Mouse (Mus musculus) CH12.LX (cell line): ENCODE measurements around the gene Tnik. TPM values are rescaled to one million over a fixed set of nuclear protein-coding genes. Genes with fewer than 3 reads are reported as not detected.
A peak's percentile ranks its signal among the peaks of the same experiment; 100 is the strongest.

Source experiments
- DNase-seq: peaks from one replicate; pipeline ENCODE4 v3.0.0-alpha.2; 2013; ENCODE audit errors: extremely low read depth
- H3K27ac ChIP-seq: 2 replicates; pipeline ENCODE4 v1.5.1; 2012; ENCODE audit warnings: low read depth, mild to moderate bottlenecking, control low read depth, moderate library complexity; ENCODE audit not compliant: insufficient read depth
- H3K27me3 ChIP-seq: replicated peaks from 2 replicates; pipeline ENCODE3; 2012; ENCODE audit warnings: inconsistent platforms
- H3K36me3 ChIP-seq, 2 experiments: replicated peaks in 1 of 2; 2 replicates each; pipeline versions ENCODE3 to v1.6.1; 2012; ENCODE audit warnings: inconsistent platforms in 1 of 2, low read length in 1 of 2, mild to moderate bottlenecking in 1 of 2, mixed read lengths in 1 of 2, moderate library complexity in 1 of 2; ENCODE audit not compliant: control insufficient read depth in 1 of 2, insufficient read depth in 1 of 2
- H3K4me1 ChIP-seq, 2 experiments: 2 replicates each; pipeline ENCODE4 v1.6.1; 2012; ENCODE audit warnings: inconsistent platforms in 1 of 2, moderate library complexity in 1 of 2; ENCODE audit not compliant: insufficient read depth in 2 of 2, control insufficient read depth in 1 of 2
- H3K4me2 ChIP-seq: 2 replicates; pipeline ENCODE4 v1.6.1; 2012; ENCODE audit warnings: low read depth, mild to moderate bottlenecking, control low read depth; ENCODE audit not compliant: poor library complexity, insufficient read depth, severe bottlenecking
- H3K4me3 ChIP-seq, 3 experiments: fragments of 150-350 bp in 1 of 3; sonication (generic) in 1 of 3; replicated peaks in 1 of 3; 2 replicates each; pipeline versions ENCODE3 to v1.5.1; 2011 to 2012; ENCODE audit warnings: low read depth in 2 of 3, low read length in 2 of 3, mild to moderate bottlenecking in 2 of 3, moderate library complexity in 2 of 3, control low read depth in 1 of 3, improper control_type of control experiment in 1 of 3, inconsistent platforms in 1 of 3, mixed read lengths in 1 of 3; ENCODE audit not compliant: poor library complexity in 1 of 3
- H3K79me2 ChIP-seq: replicated peaks from 2 replicates; pipeline ENCODE4 v1.6.1; 2012; ENCODE audit warnings: mild to moderate bottlenecking, moderate library complexity; ENCODE audit not compliant: control insufficient read depth, poor library complexity, insufficient read depth, severe bottlenecking; ENCODE audit errors: extremely low read depth
- H3K9ac ChIP-seq: 2 replicates; pipeline ENCODE4 v1.6.1; 2012; ENCODE audit warnings: low read depth, mild to moderate bottlenecking, control low read depth, moderate library complexity; ENCODE audit not compliant: insufficient read depth
- H3K9me3 ChIP-seq: replicated peaks from 2 replicates; pipeline ENCODE3; 2012; ENCODE audit warnings: low read length, inconsistent platforms, mixed read lengths
- CTCF ChIP-seq, 2 experiments: IDR thresholded peaks in 1 of 2; conservative IDR thresholded peaks in 1 of 2; 2 replicates each; pipeline ENCODE4 v1.5.1; 2011 to 2012; ENCODE audit warnings: low read depth in 2 of 2, low read length in 2 of 2, improper control_type of control experiment in 1 of 2, inconsistent platforms in 1 of 2, mild to moderate bottlenecking in 1 of 2, moderate library complexity in 1 of 2
- ETS1 ChIP-seq: conservative IDR thresholded peaks from 2 replicates; pipeline ENCODE4 v1.6.1; 2012; ENCODE audit warnings: low read depth, mild to moderate bottlenecking, inconsistent platforms, low read length, improper control_type of control experiment, moderate library complexity
- MAFK ChIP-seq: IDR thresholded peaks from 2 replicates; pipeline ENCODE4 v1.6.1; 2011; ENCODE audit warnings: low read length, improper control_type of control experiment; ENCODE audit not compliant: insufficient replicate concordance
- PAX5 ChIP-seq: IDR thresholded peaks from 2 replicates; pipeline ENCODE4 v1.6.1; 2012; ENCODE audit warnings: low read length, inconsistent platforms, mixed read lengths
- POLR2A ChIP-seq: IDR thresholded peaks from 2 replicates; pipeline ENCODE4 v1.6.1; 2011; ENCODE audit warnings: low read depth, mild to moderate bottlenecking, improper control_type of control experiment, low read length
- RAD21 ChIP-seq: IDR thresholded peaks from 2 replicates; pipeline ENCODE4 v1.6.1; 2011; ENCODE audit warnings: low read depth, mild to moderate bottlenecking, low read length, improper control_type of control experiment, moderate library complexity
- SIN3A ChIP-seq: IDR thresholded peaks from 2 replicates; pipeline ENCODE4 v1.6.1; 2012; ENCODE audit warnings: low read length, improper control_type of control experiment, inconsistent platforms
- SMC3 ChIP-seq: IDR thresholded peaks from 2 replicates; pipeline ENCODE4 v1.6.1; 2011; ENCODE audit warnings: low read depth, low read length, improper control_type of control experiment
- USF1 ChIP-seq: IDR thresholded peaks from 2 replicates; pipeline ENCODE4 v1.6.1; 2014; ENCODE audit warnings: low read depth, mild to moderate bottlenecking, inconsistent platforms, low read length, improper control_type of control experiment
- ZC3H11A ChIP-seq: IDR thresholded peaks from 2 replicates; pipeline ENCODE4 v1.6.1; 2012; ENCODE audit warnings: low read depth, mild to moderate bottlenecking, inconsistent platforms, low read length, improper control_type of control experiment
- dilution Hi-C: fragments of 300-500 bp; cut with MboI; formaldehyde crosslinking; loops from 2 replicates; pipeline ENCODE4 v1.14.3; 2020; ENCODE audit warnings: low sequenced_read_pairs; ENCODE audit not compliant: extremely low pct_unique_long_range_greater_than_20kb, extremely low pct_ligation_motif_present
- in situ Hi-C: fragments of 300-500 bp; cut with MboI; formaldehyde crosslinking; loops from 3 replicates; pipeline ENCODE4 v1.14.3; 2019; ENCODE audit warnings: low sequenced_read_pairs, low pct_ligation_motif_present, low pct_unique_long_range_greater_than_20kb, mixed read lengths
- polyA plus RNA-seq: library from polyadenylated mRNA; unstranded; fragments of >175 nt; gene quantifications from 2 replicates; pipeline ENCODE4 v1.2.1, GENCODE M21; 2012; ENCODE audit warnings: low read depth; ENCODE audit not compliant: insufficient read length
- total RNA-seq, 2 experiments: library from RNA; depleted of rRNA; stranded (reverse); fragments of 300-350 nt in 1 of 2; fragments of >200 nt in 1 of 2; gene quantifications; 2 replicates each; pipeline ENCODE4 v1.2.3; 2012 to 2014

Tnik gene
- total and polyA plus RNA-seq, 3 experiments: 0.08 TPM; not detected in 2

GRCm38 (mm10) chr3:28350147-28350801 lies 87.3 kb downstream of the Tnik start:
- in situ Hi-C loops (no loop called here), dilution Hi-C loops (no loop called here)
- no peak overlapping the region for H3K27ac ChIP-seq
- H3K9me3 ChIP-seq: peaks cover 68% of the 10 kb centered on the region
- no peaks in the 10 kb centered on the region for H3K4me1 ChIP-seq
- no peak overlapping the region for H3K9ac ChIP-seq
- H3K79me2 ChIP-seq: no peaks in the 10 kb centered on the region
- H3K36me3 ChIP-seq: no peaks in the 10 kb centered on the region
- peak; percentile 57; the same call in 1 of the 2 replicates for TF ChIP-seq MAFK
- no peak for TF ChIP-seq PAX5
- H3K27me3 ChIP-seq: no peaks in the 10 kb centered on the region
- no peak overlapping the region for H3K4me3 ChIP-seq
- H3K4me2 ChIP-seq: no peak overlapping the region
- DNase-seq: no peak

GRCm38 (mm10) chr3:28358391-28358790 lies 95.4 kb downstream of the Tnik start:
- DNase-seq: no peak
- dilution Hi-C loops: no loop called here
- Histone ChIP-seq H3K4me2 (no peak overlapping the region), H3K27ac (no peak overlapping the region), H3K36me3 (no peaks in the 10 kb centered on the region), H3K79me2 (no peaks in the 10 kb centered on the region), H3K4me1 (no peaks in the 10 kb centered on the region), H3K27me3 (no peaks in the 10 kb centered on the region), H3K9ac (no peak overlapping the region), H3K9me3 (peaks cover 62% of the 10 kb centered on the region), H3K4me3 (no peak overlapping the region)
- TF ChIP-seq PAX5: no peak
- in situ Hi-C loops: no loop called here

- Histone ChIP-seq H3K9me3 (peaks cover 61% of the 10 kb centered on the region), H3K9ac (no peak overlapping the region), H3K79me2 (no peaks in the 10 kb centered on the region), H3K27me3 (no peaks in the 10 kb centered on the region)
- dilution Hi-C loops: no loop called here
- no peak for TF ChIP-seq ETS1
- no peak for TF ChIP-seq ZC3H11A
- no peak for TF ChIP-seq SIN3A
- no peak for TF ChIP-seq CTCF (conservative IDR thresholded peaks at IDR 0.05 in 1 of 2, IDR thresholded peaks at IDR 0.05 in 1 of 2; ENCODE audit: low read depth in 2 of 2, low read length in 2 of 2)
- no peak for TF ChIP-seq SMC3
- TF ChIP-seq POLR2A: no peak
- no peak for TF ChIP-seq USF1
- TF ChIP-seq PAX5: no peak
- no peak for TF ChIP-seq RAD21
- TF ChIP-seq, all 38 proteins: peak for 0
- Histone ChIP-seq H3K36me3 (no peaks in the 10 kb centered on the region), H3K27ac (no peak overlapping the region), H3K4me2 (no peak overlapping the region), H3K4me3 (no peak overlapping the region), H3K4me1 (no peaks in the 10 kb centered on the region)
- in situ Hi-C loops: no loop called here
- no peak for DNase-seq
These were observed 96.1 kb downstream of the Tnik start for GRCm38 (mm10) chr3:28359138-28359537.
